Mouse (Mus musculus) small intestine, adult 2 months (tissue): Measurements from ENCODE around the gene Dis3l2. TPM values are rescaled to one million over a fixed set of nuclear protein-coding genes. Genes with fewer than 3 reads are reported as not detected.

ENCODE experiments used
- H3K27ac ChIP-seq: fragments of 200-500 bp; 2 replicates; pipeline ENCODE4 v1.5.1; 2012; ENCODE audit warnings: low read depth, low read length, control low read depth, inconsistent platforms; ENCODE audit not compliant: insufficient read depth
- H3K27me3 ChIP-seq: fragments of 200-500 bp; 2 replicates; pipeline ENCODE4 v1.6.1; 2012; ENCODE audit warnings: mild to moderate bottlenecking, moderate library complexity, low read length, inconsistent platforms; ENCODE audit not compliant: control insufficient read depth, insufficient read depth
- H3K36me3 ChIP-seq: fragments of 200-500 bp; 2 replicates; pipeline ENCODE4 v1.6.1; 2012; ENCODE audit warnings: mild to moderate bottlenecking, low read length, control low read depth, inconsistent platforms; ENCODE audit not compliant: control insufficient read depth, insufficient read depth
- H3K4me1 ChIP-seq: fragments of 200-500 bp; 2 replicates; pipeline ENCODE4 v1.6.1; 2012; ENCODE audit warnings: low read length, inconsistent platforms, mixed read lengths; ENCODE audit not compliant: control insufficient read depth, insufficient read depth, insufficient read length
- H3K4me3 ChIP-seq: fragments of 200-500 bp; 2 replicates; pipeline ENCODE4 v1.5.1; 2012; ENCODE audit warnings: low read depth, mild to moderate bottlenecking, control low read depth, inconsistent platforms, low read length, moderate library complexity
- CTCF ChIP-seq: fragments of 200-500 bp; IDR thresholded peaks from 2 replicates; pipeline ENCODE4 v1.5.1; 2012; ENCODE audit warnings: low read depth, mild to moderate bottlenecking, control low read depth, inconsistent platforms, low read length, moderate library complexity, mixed read lengths; ENCODE audit not compliant: insufficient replicate concordance, insufficient read length; ENCODE audit errors: extremely low read depth
- POLR2A ChIP-seq: fragments of 200-500 bp; IDR thresholded peaks from 2 replicates; pipeline ENCODE4 v1.6.1; 2012; ENCODE audit warnings: low read depth, mild to moderate bottlenecking, control low read depth, inconsistent platforms, low read length, moderate library complexity
- WGBS: fragments of 180-500 bp; shearing (Covaris S2); methylation state at CpG from one replicate; pipeline ENCODE4 v1.1.7; 2018; 5-methylcytosine and 5-hydroxymethylcytosine counted together
- polyA plus RNA-seq: library from polyadenylated mRNA; depleted of rRNA; stranded (reverse); fragments of >200 nt; gene quantifications from 2 replicates; pipeline ENCODE4 v1.2.3, GENCODE M21; 2012

Gene Dis3l2
- polyA plus RNA-seq, 1 experiment, result 9.1 TPM

GRCm38 (mm10) chr1:86951501-86952205, 248.0 kb downstream of the Dis3l2 start:
- WGBS, result 44% methylated on average over 5 of the region's 5 CpGs
- H3K27ac ChIP-seq, result no peak overlapping the region
- no peak overlapping the region for H3K4me3 ChIP-seq
- H3K4me1 ChIP-seq, result peaks cover 3% of the 10 kb centered on the region; the same call in 1 of the 2 replicates
- no peaks in the 10 kb centered on the region for H3K27me3 ChIP-seq
- TF ChIP-seq POLR2A (no peak), CTCF (no peak)
- H3K36me3 ChIP-seq, result no peaks in the 10 kb centered on the region

GRCm38 (mm10) chr1:86955801-86956200, 252.2 kb downstream of the Dis3l2 start:
- Histone ChIP-seq H3K36me3 (no peaks in the 10 kb centered on the region), H3K4me1 (peaks cover 3% of the 10 kb centered on the region; the same call in 1 of the 2 replicates), H3K27me3 (no peaks in the 10 kb centered on the region), H3K4me3 (no peak overlapping the region), H3K27ac (no peak overlapping the region)
- TF ChIP-seq POLR2A (no peak), CTCF (no peak)

GRCm38 (mm10) chr1:86968261-86968964, 264.8 kb downstream of the Dis3l2 start:
- H3K27ac ChIP-seq, result no peak overlapping the region
- H3K36me3 ChIP-seq, result peaks cover under 1% of the 10 kb centered on the region; the same call in 1 of the 2 replicates
- WGBS, result 61% methylated on average over 6 of the region's 6 CpGs
- no peak; the same call in 1 of the 2 replicates for TF ChIP-seq CTCF
- no peak for TF ChIP-seq POLR2A
- H3K4me1 ChIP-seq, result no peaks in the 10 kb centered on the region
- no peak overlapping the region for H3K4me3 ChIP-seq
- no peaks in the 10 kb centered on the region for H3K27me3 ChIP-seq

- Histone ChIP-seq H3K27me3 (no peaks in the 10 kb centered on the region), H3K27ac (no peak overlapping the region), H3K4me1 (no peaks in the 10 kb centered on the region), H3K36me3 (peaks cover 2% of the 10 kb centered on the region; the same call in 1 of the 2 replicates), H3K4me3 (no peak overlapping the region)
- 89% methylated on average over 11 of the region's 11 CpGs for WGBS
- TF ChIP-seq POLR2A (no peak), CTCF (no peak)
Observed at GRCm38 (mm10) chr1:86969173-86969725, 265.6 kb downstream of the Dis3l2 start.

- Histone ChIP-seq H3K4me3 (no peak overlapping the region), H3K27ac (no peak overlapping the region), H3K36me3 (0 out of 2 replicates have a peak, but pooled peaks cover 2% of the 10 kb centered on the region), H3K4me1 (no peaks in the 10 kb centered on the region), H3K27me3 (no peaks in the 10 kb centered on the region)
- WGBS, result 45% methylated on average over 1 of the region's 1 CpGs
- TF ChIP-seq CTCF (no peak), POLR2A (no peak)
Observed at GRCm38 (mm10) chr1:86972693-86973092, 269.1 kb downstream of the Dis3l2 start.

- H3K36me3 ChIP-seq, result 0 out of 2 replicates have a peak, but pooled peaks cover 2% of the 10 kb centered on the region
- H3K27me3 ChIP-seq, result no peaks in the 10 kb centered on the region
- no peak overlapping the region for H3K27ac ChIP-seq
- TF ChIP-seq POLR2A, result no peak
- TF ChIP-seq CTCF, result no peak
- 91% methylated on average over 1 of the region's 1 CpGs for WGBS
- H3K4me3 ChIP-seq, result no peak overlapping the region
- H3K4me1 ChIP-seq, result no peaks in the 10 kb centered on the region
Observed at GRCm38 (mm10) chr1:86977018-86977417, 273.4 kb downstream of the Dis3l2 start.

GRCm38 (mm10) chr1:86986372-86986771, 282.8 kb downstream of the Dis3l2 start:
- Histone ChIP-seq H3K27me3 (no peaks in the 10 kb centered on the region), H3K36me3 (0 out of 2 replicates have a peak, but pooled peaks cover 1% of the 10 kb centered on the region), H3K4me1 (0 out of 2 replicates have a peak, but pooled peaks cover 2% of the 10 kb centered on the region), H3K4me3 (no peak overlapping the region), H3K27ac (no peak overlapping the region)
- TF ChIP-seq POLR2A (no peak), CTCF (no peak)
